Mouse (Mus musculus) embryonic fibroblast, embryonic 13.5 days (primary cell): ENCODE measurements around the gene P2ry6.
A peak's percentile ranks its signal among the peaks of the same experiment; 100 is the strongest.

Experiments
- CTCF ChIP-seq: IDR thresholded peaks from 2 replicates; pipeline ENCODE4 v1.5.1; 2011; ENCODE audit warnings: mild to moderate bottlenecking, control low read depth, low read length, moderate library complexity, borderline replicate concordance; ENCODE audit not compliant: insufficient read depth
- POLR2A ChIP-seq: IDR thresholded peaks from 2 replicates; pipeline ENCODE4 v1.6.1; 2011; ENCODE audit warnings: low read depth, mild to moderate bottlenecking, control low read depth, low read length, moderate library complexity

GRCm38 (mm10) chr7:100932481-100933007, 41.9 kb downstream of the P2ry6 start:
- TF ChIP-seq CTCF, result peak; percentile 68
- peak; percentile 54 for TF ChIP-seq POLR2A
